Mouse (Mus musculus): ENCODE data around the gene Zfp428.

DNA sequence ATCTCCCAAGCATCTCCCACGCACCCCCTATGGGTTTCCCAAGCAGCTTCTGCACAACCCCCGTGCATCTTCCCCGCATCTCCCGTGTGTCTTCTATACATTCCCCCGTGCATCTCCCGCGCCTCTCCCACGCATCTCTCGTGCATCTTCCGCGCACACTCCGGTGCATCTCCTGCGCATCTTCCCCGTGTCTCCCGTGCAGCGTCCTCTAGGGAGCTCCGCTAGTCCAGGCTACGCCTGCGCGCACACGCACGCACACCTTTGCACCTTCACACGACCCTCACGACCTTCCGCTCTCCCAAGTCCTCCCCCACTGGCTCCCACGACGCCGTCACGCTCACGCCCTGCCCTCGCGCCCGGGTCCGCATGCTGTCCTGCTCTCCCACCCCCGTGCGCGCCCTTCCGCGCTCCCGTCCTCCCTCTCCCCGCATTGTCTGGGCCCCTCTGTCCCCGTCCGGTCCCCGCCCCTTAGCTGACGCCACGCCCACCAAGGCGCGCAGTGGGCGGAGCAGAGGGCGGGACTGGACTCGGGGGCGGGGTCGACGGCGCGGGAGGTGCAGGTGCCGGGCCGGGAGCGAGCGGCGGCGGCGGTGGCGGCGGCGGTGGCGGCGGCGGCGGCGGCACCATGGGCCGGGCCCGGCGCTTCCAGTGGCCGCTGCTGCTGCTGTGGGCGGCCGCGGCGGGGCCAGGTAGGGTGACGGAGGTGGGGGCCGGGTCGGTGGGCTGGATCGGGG is 25.2 kb upstream of the Zfp428 start, which contains the start of gene Cadm4:
- TF ChIP-seq CTCF (IDR thresholded peaks at IDR 0.05; ENCODE audit: low read depth, low read length): no peak
- peak; percentile 38 for TF ChIP-seq POLR2A (IDR thresholded peaks at IDR 0.05; ENCODE audit: insufficient read depth, low read length)
- no peak for TF ChIP-seq EP300 (IDR thresholded peaks at IDR 0.05; ENCODE audit: insufficient read depth, low read depth, low read length)

Data from ES-Bruce4 (cell line).